Mouse (Mus musculus) neural tube, embryonic 12.5 days (tissue): ENCODE data around the gene Tbca. TPM values are rescaled to one million over a fixed set of nuclear protein-coding genes. Genes with fewer than 3 reads are reported as not detected.

Source experiments
- ATAC-seq: fragments of 200-750 bp; cut with Nextera tagmentation; 2 replicates; pipeline ENCODE4 v1.8.0; 2017; ENCODE audit warnings: low read depth, mild to moderate bottlenecking, moderate TSS enrichment, moderate library complexity; ENCODE audit not compliant: low FRiP score
- H3K27ac ChIP-seq: fragments of 300-500 bp; sonication (generic); 2 replicates; pipeline ENCODE4 v1.5.1; 2016
- H3K27me3 ChIP-seq: fragments of 300-500 bp; sonication (generic); replicated peaks from 2 replicates; pipeline ENCODE4 v1.6.1; 2016; ENCODE audit warnings: mild to moderate bottlenecking
- H3K36me3 ChIP-seq: fragments of 300-500 bp; sonication (generic); 2 replicates; pipeline ENCODE4 v1.6.1; 2016; ENCODE audit warnings: mild to moderate bottlenecking
- H3K4me1 ChIP-seq: fragments of 300-500 bp; sonication (generic); 2 replicates; pipeline ENCODE4 v1.6.1; 2016
- H3K4me2 ChIP-seq: fragments of 300-500 bp; sonication (generic); replicated peaks from 2 replicates; pipeline ENCODE4 v1.6.1; 2016; ENCODE audit warnings: mild to moderate bottlenecking
- H3K4me3 ChIP-seq: fragments of 300-500 bp; sonication (generic); 2 replicates; pipeline ENCODE4 v1.5.1; 2016
- H3K9ac ChIP-seq: fragments of 300-500 bp; sonication (generic); 2 replicates; pipeline ENCODE4 v1.6.1; 2016; ENCODE audit warnings: mild to moderate bottlenecking
- H3K9me3 ChIP-seq: fragments of 300-500 bp; sonication (generic); 2 replicates; pipeline ENCODE4 v1.6.1; 2016; ENCODE audit warnings: mild to moderate bottlenecking
- WGBS: fragments of 180-500 bp; shearing (Covaris S2); methylation state at CpG from one replicate; pipeline ENCODE4 v1.1.7; 2016; 5-methylcytosine and 5-hydroxymethylcytosine counted together
- polyA plus RNA-seq: library from polyadenylated mRNA; unstranded; fragments of >200 nt; fragmentation: Nextera tagmentation; extraction: Ambion mirVana; gene quantifications from 2 replicates; pipeline ENCODE4 v1.2.1, GENCODE M21; 2016

Gene Tbca
- polyA plus RNA-seq, 1 experiment from 2014 or later: 227 TPM

- WGBS: 96% methylated on average over 1 of the region's 1 CpGs
- H3K27me3 ChIP-seq: no peaks in the 10 kb centered on the region
- H3K4me3 ChIP-seq: no peak overlapping the region
- no peak for ATAC-seq
- H3K9me3 ChIP-seq: no peaks in the 10 kb centered on the region
- H3K4me1 ChIP-seq: peaks cover 8% of the 10 kb centered on the region
- H3K9ac ChIP-seq: no peak overlapping the region
- no peaks in the 10 kb centered on the region for H3K36me3 ChIP-seq
- no peak overlapping the region for H3K27ac ChIP-seq
- H3K4me2 ChIP-seq: no peak overlapping the region
Measured at GRCm38 (mm10) chr13:94811451-94811850, 22.7 kb downstream of the Tbca start.

GRCm38 (mm10) chr13:94813770-94814169, 25.1 kb downstream of the Tbca start:
- ATAC-seq: no peak
- no peak overlapping the region for H3K9ac ChIP-seq
- H3K36me3 ChIP-seq: no peaks in the 10 kb centered on the region
- no peaks in the 10 kb centered on the region for H3K9me3 ChIP-seq
- no peak overlapping the region for H3K4me3 ChIP-seq
- H3K4me1 ChIP-seq: peaks cover 3% of the 10 kb centered on the region; the same call in 1 of the 2 replicates
- H3K27me3 ChIP-seq: no peaks in the 10 kb centered on the region
- 85% methylated on average over 3 of the region's 3 CpGs for WGBS
- no peak overlapping the region for H3K27ac ChIP-seq
- H3K4me2 ChIP-seq: no peak overlapping the region

- WGBS: 69% methylated on average over 3 of the region's 3 CpGs
- Histone ChIP-seq H3K9ac (no peak overlapping the region), H3K36me3 (no peaks in the 10 kb centered on the region), H3K27me3 (no peaks in the 10 kb centered on the region), H3K4me1 (peaks cover 3% of the 10 kb centered on the region; the same call in 1 of the 2 replicates), H3K27ac (no peak overlapping the region), H3K9me3 (no peaks in the 10 kb centered on the region), H3K4me2 (no peak overlapping the region), H3K4me3 (no peak overlapping the region)
- ATAC-seq: no peak
Measured at GRCm38 (mm10) chr13:94820516-94820915, 31.8 kb downstream of the Tbca start.

GRCm38 (mm10) chr13:94820956-94821355, 32.2 kb downstream of the Tbca start:
- Histone ChIP-seq H3K4me1 (no peaks in the 10 kb centered on the region), H3K4me2 (no peak overlapping the region), H3K27me3 (no peaks in the 10 kb centered on the region), H3K9ac (no peak overlapping the region), H3K4me3 (no peak overlapping the region), H3K27ac (no peak overlapping the region), H3K36me3 (no peaks in the 10 kb centered on the region), H3K9me3 (no peaks in the 10 kb centered on the region)
- 78% methylated on average over 2 of the region's 2 CpGs for WGBS
- ATAC-seq: no peak

GRCm38 (mm10) chr13:94826389-94826788, 37.7 kb downstream of the Tbca start:
- H3K9ac ChIP-seq: no peak overlapping the region
- ATAC-seq: no peak
- H3K4me3 ChIP-seq: no peak overlapping the region
- no peak overlapping the region for H3K27ac ChIP-seq
- no peaks in the 10 kb centered on the region for H3K27me3 ChIP-seq
- peaks cover 7% of the 10 kb centered on the region; the same call in 1 of the 2 replicates for H3K4me1 ChIP-seq
- no peaks in the 10 kb centered on the region for H3K36me3 ChIP-seq
- H3K9me3 ChIP-seq: no peaks in the 10 kb centered on the region
- 84% methylated on average over 5 of the region's 5 CpGs for WGBS
- H3K4me2 ChIP-seq: no peak overlapping the region

- H3K4me1 ChIP-seq: peaks cover 7% of the 10 kb centered on the region; the same call in 1 of the 2 replicates
- H3K27me3 ChIP-seq: no peaks in the 10 kb centered on the region
- H3K4me2 ChIP-seq: no peak overlapping the region
- H3K4me3 ChIP-seq: no peak overlapping the region
- 91% methylated on average over 2 of the region's 2 CpGs for WGBS
- H3K9ac ChIP-seq: no peak overlapping the region
- H3K9me3 ChIP-seq: no peaks in the 10 kb centered on the region
- H3K36me3 ChIP-seq: no peaks in the 10 kb centered on the region
- no peak overlapping the region for H3K27ac ChIP-seq
- ATAC-seq: no peak
Measured at GRCm38 (mm10) chr13:94826986-94827385, 38.3 kb downstream of the Tbca start.

GRCm38 (mm10) chr13:94827847-94828246, 39.1 kb downstream of the Tbca start:
- WGBS: 59% methylated on average over 2 of the region's 2 CpGs
- H3K4me1 ChIP-seq: peaks cover 7% of the 10 kb centered on the region; the same call in 1 of the 2 replicates
- H3K9ac ChIP-seq: no peak overlapping the region
- no peak overlapping the region for H3K4me3 ChIP-seq
- H3K9me3 ChIP-seq: no peaks in the 10 kb centered on the region
- no peaks in the 10 kb centered on the region for H3K27me3 ChIP-seq
- peaks cover 6% of the 10 kb centered on the region for H3K36me3 ChIP-seq
- H3K4me2 ChIP-seq: no peak overlapping the region
- no peak overlapping the region for H3K27ac ChIP-seq
- no peak for ATAC-seq

GRCm38 (mm10) chr13:94838047-94838720, 49.5 kb downstream of the Tbca start:
- H3K4me3 ChIP-seq: no peak overlapping the region
- H3K27ac ChIP-seq: no peak overlapping the region
- peaks cover 11% of the 10 kb centered on the region for H3K36me3 ChIP-seq
- H3K27me3 ChIP-seq: no peaks in the 10 kb centered on the region
- 80% methylated on average over 5 of the region's 5 CpGs for WGBS
- ATAC-seq: no peak
- no peaks in the 10 kb centered on the region for H3K4me1 ChIP-seq
- no peak overlapping the region for H3K4me2 ChIP-seq
- no peaks in the 10 kb centered on the region for H3K9me3 ChIP-seq
- H3K9ac ChIP-seq: no peak overlapping the region

GRCm38 (mm10) chr13:94838756-94839337, 50.1 kb downstream of the Tbca start:
- H3K4me1 ChIP-seq: no peaks in the 10 kb centered on the region
- H3K27me3 ChIP-seq: no peaks in the 10 kb centered on the region
- WGBS: 89% methylated on average over 8 of the region's 8 CpGs
- H3K9me3 ChIP-seq: no peaks in the 10 kb centered on the region
- no peak overlapping the region for H3K4me2 ChIP-seq
- ATAC-seq: 0 out of 2 replicates have a peak, but pooled peaks have one; percentile 48
- no peak overlapping the region for H3K27ac ChIP-seq
- no peak overlapping the region for H3K4me3 ChIP-seq
- H3K9ac ChIP-seq: no peak overlapping the region
- H3K36me3 ChIP-seq: peaks cover 14% of the 10 kb centered on the region

- no peak overlapping the region for H3K27ac ChIP-seq
- ATAC-seq: no peak
Measured at GRCm38 (mm10) chr13:94843236-94843635, 54.5 kb downstream of the Tbca start.

GRCm38 (mm10) chr13:94847870-94848269, 59.2 kb downstream of the Tbca start:
- 71% methylated on average over 7 of the region's 7 CpGs for WGBS
- H3K27ac ChIP-seq: no peak overlapping the region
- H3K36me3 ChIP-seq: 0 out of 2 replicates have a peak, but pooled peaks cover 4% of the 10 kb centered on the region
- ATAC-seq: no peak
- no peak overlapping the region for H3K4me3 ChIP-seq
- no peaks in the 10 kb centered on the region for H3K9me3 ChIP-seq
- no peaks in the 10 kb centered on the region for H3K27me3 ChIP-seq
- H3K9ac ChIP-seq: no peak overlapping the region
- no peak overlapping the region for H3K4me2 ChIP-seq
- no peaks in the 10 kb centered on the region for H3K4me1 ChIP-seq

More at GRCm38 (mm10) chr13:94843236-94843635, 54.5 kb downstream of the Tbca start:
- Histone ChIP-seq H3K4me3 (no peak overlapping the region), H3K4me1 (no peaks in the 10 kb centered on the region), H3K27me3 (no peaks in the 10 kb centered on the region), H3K9me3 (no peaks in the 10 kb centered on the region), H3K9ac (no peak overlapping the region), H3K36me3 (peaks cover 15% of the 10 kb centered on the region), H3K4me2 (no peak overlapping the region)
- WGBS: 48% methylated on average over 5 of the region's 5 CpGs

GRCm38 (mm10) chr13:94849351-94849750, 60.6 kb downstream of the Tbca start:
- 77% methylated on average over 13 of the region's 13 CpGs for WGBS
- H3K9me3 ChIP-seq: no peaks in the 10 kb centered on the region
- no peak overlapping the region for H3K27ac ChIP-seq
- H3K4me3 ChIP-seq: no peak overlapping the region
- H3K9ac ChIP-seq: no peak overlapping the region
- H3K36me3 ChIP-seq: no peaks in the 10 kb centered on the region
- no peak overlapping the region for H3K4me2 ChIP-seq
- no peaks in the 10 kb centered on the region for H3K4me1 ChIP-seq
- no peaks in the 10 kb centered on the region; the same call in 1 of the 2 replicates for H3K27me3 ChIP-seq
- ATAC-seq: no peak
